Mouse (Mus musculus) intestine, postnatal 0 days (tissue): ENCODE measurements around the gene Gm44502. TPM values are rescaled to one million over a fixed set of nuclear protein-coding genes. Genes with fewer than 3 reads are reported as not detected.

Experiments used
- ATAC-seq: fragments of 200-750 bp; cut with Nextera tagmentation; 2 replicates; pipeline ENCODE4 v1.8.0; 2017; ENCODE audit warnings: mild to moderate bottlenecking, moderate TSS enrichment, moderate library complexity
- H3K27ac ChIP-seq: fragments of 300-500 bp; sonication (generic); 2 replicates; pipeline ENCODE4 v1.5.1; 2014; ENCODE audit warnings: mild to moderate bottlenecking, low read depth, low read length, moderate library complexity
- H3K27me3 ChIP-seq: fragments of 300-500 bp; sonication (generic); replicated peaks from 2 replicates; pipeline ENCODE4 v1.6.1; 2014; ENCODE audit warnings: low read length, mixed read lengths; ENCODE audit not compliant: control insufficient read depth, insufficient read depth
- H3K36me3 ChIP-seq: fragments of 300-500 bp; sonication (generic); 2 replicates; pipeline ENCODE4 v1.6.1; 2014; ENCODE audit warnings: mild to moderate bottlenecking, moderate library complexity; ENCODE audit not compliant: control insufficient read depth, insufficient read depth
- H3K4me1 ChIP-seq: fragments of 300-500 bp; sonication (generic); replicated peaks from 2 replicates; pipeline ENCODE4 v1.6.1; 2014; ENCODE audit warnings: antibody characterized with exemption, low read length, mixed read lengths; ENCODE audit not compliant: control insufficient read depth, insufficient read depth
- H3K4me2 ChIP-seq: fragments of 300-500 bp; sonication (generic); replicated peaks from 2 replicates; pipeline ENCODE4 v1.6.1; 2014; ENCODE audit warnings: low read depth, mild to moderate bottlenecking, moderate library complexity
- H3K4me3 ChIP-seq: fragments of 300-500 bp; sonication (generic); 2 replicates; pipeline ENCODE4 v1.5.1; 2014; ENCODE audit warnings: low read depth, low read length
- H3K9ac ChIP-seq: fragments of 300-500 bp; sonication (generic); 2 replicates; pipeline ENCODE4 v1.6.1; 2014; ENCODE audit warnings: mild to moderate bottlenecking, low read depth, low read length
- H3K9me3 ChIP-seq: fragments of 300-500 bp; sonication (generic); 2 replicates; pipeline ENCODE4 v1.6.1; 2016; ENCODE audit warnings: mixed run types; ENCODE audit not compliant: control insufficient read depth
- CTCF ChIP-seq: sonication (generic); IDR thresholded peaks from 2 replicates; pipeline ENCODE4 v1.5.1; 2016; ENCODE audit warnings: low read depth, mild to moderate bottlenecking, control low read depth, antibody characterized with exemption, moderate library complexity
- WGBS: fragments of 180-500 bp; shearing (Covaris S2); extraction: QIAGEN DNeasy Blood & Tissue Kit; methylation state at CpG from one replicate; pipeline ENCODE4 v1.1.7; 2014; 5-methylcytosine and 5-hydroxymethylcytosine counted together
- polyA plus RNA-seq: library from polyadenylated mRNA; unstranded; fragments of >200 nt; fragmentation: Nextera tagmentation; extraction: Ambion mirVana; gene quantifications from 2 replicates; pipeline ENCODE4 v1.2.1, GENCODE M21; 2015

Gene Gm44502
- polyA plus RNA-seq, 1 experiment from 2014 or later: not detected

DNA sequence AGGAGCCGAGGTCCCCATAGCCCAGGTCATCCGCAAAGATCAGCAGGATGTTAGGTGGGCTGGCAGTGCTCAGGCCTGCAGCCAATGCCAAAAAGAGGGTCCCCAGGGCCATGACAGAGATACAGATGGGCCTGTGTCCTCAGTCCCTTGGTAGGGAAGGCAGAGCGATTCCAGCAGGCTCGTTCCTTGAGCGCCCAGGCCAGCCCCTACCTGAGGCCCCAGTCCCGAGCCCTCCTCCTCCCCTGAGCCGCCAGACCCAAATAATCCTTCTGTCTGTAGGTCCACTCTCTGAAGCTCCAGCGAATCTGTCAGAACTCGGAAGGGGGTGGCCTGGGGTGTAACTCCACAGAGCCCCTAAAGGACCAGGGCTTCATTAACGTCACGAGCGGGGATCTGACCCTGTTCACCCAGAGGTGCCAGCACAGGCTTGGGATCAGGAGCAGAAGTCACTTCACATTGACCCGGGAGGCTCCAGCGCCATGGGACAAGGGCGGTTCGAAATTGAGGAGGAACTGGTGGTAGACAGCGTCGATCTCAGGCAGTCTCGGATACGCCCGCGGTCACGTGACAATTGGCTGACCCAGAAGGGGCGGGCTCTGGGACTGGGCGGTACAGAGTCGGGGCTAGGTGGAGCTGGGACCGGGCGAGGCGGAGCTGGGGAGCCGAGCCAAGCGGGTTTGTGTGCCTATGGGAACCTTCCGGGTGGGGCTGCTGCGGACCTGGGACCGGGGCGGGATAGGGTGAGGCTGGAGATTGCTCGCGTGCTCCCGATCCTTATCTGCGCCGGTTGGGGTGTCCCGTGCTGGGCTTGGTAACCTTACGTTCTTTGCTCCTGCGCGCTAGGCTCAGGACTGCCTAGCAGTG, 46.3 kb upstream of the Gm44502 start:
- peak overlapping the region; percentile 49 for H3K4me3 ChIP-seq
- H3K27me3 ChIP-seq: no peaks in the 10 kb centered on the region
- no peak for TF ChIP-seq CTCF
- peak overlapping the region; percentile 54 for H3K9ac ChIP-seq
- 0 out of 2 replicates have a peak, but pooled peaks cover 3% of the 10 kb centered on the region for H3K4me1 ChIP-seq
- no peaks in the 10 kb centered on the region for H3K9me3 ChIP-seq
- peak overlapping the region; percentile 71 for H3K27ac ChIP-seq
- WGBS: 11% methylated on average over 44 of the region's 44 CpGs
- H3K4me2 ChIP-seq: peak overlapping the region; percentile 92
- ATAC-seq: peak; percentile 97
- peaks cover 6% of the 10 kb centered on the region; the same call in 1 of the 2 replicates for H3K36me3 ChIP-seq

DNA sequence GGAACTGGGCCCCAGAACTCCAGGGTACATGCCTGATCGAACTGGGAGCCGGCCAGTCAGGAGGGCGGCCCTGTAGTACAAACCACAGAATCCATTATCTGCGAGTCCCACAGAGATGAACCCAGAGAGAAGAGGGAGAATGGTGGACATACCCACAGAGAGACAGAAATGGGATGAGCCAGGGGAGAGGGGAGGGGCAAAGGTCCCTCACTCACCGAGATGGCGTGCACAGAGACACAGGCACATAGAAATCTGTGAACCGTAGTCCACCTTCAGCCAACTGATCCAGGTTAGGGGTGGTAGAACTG, 45.8 kb upstream of the Gm44502 start:
- Histone ChIP-seq H3K4me3 (peak overlapping the region; percentile 49), H3K9ac (peak overlapping the region; percentile 54; the same call in 1 of the 2 replicates), H3K36me3 (peaks cover 6% of the 10 kb centered on the region; the same call in 1 of the 2 replicates), H3K9me3 (no peaks in the 10 kb centered on the region), H3K4me1 (0 out of 2 replicates have a peak, but pooled peaks cover 3% of the 10 kb centered on the region), H3K27ac (no peak overlapping the region), H3K27me3 (no peaks in the 10 kb centered on the region), H3K4me2 (peak overlapping the region; percentile 92)
- ATAC-seq: no peak
- TF ChIP-seq CTCF: no peak
- WGBS: 85% methylated on average over 7 of the region's 7 CpGs

DNA sequence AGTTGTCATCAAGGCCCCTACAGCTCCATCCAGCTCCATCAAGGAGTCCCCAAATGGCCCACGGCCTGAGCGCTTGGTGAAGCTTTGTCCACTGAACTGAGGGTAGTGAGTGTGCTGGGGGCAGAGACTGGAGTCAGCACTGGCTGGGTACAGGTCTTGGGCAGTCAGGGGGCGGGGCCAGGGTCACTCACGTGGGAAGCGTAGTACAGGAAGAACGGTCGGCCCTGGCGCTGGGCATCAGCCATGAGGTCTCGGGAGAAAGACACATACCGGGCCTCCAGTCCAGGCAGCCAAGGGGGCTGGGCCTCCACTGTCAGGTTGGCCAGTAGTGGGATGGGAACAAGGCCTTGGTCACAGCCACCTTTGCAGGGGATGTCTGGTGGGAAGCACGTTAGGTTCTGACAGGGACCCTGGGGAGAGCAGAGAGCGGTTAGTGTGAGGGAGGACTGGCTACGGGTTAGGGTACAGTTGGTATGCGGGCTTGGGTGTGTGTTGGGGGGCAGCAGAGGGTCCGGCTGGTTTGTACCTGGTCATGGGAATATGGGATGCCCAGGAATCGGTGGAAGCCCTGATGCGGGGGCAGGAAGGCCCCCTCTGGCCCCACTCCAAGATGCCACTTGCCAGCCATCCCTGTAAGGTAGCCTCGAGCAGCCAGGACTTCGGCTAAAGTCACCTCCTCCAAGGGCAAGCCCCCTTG, 45.2 kb upstream of the Gm44502 start:
- TF ChIP-seq CTCF: no peak
- no peak for ATAC-seq
- Histone ChIP-seq H3K4me2 (peak overlapping the region; percentile 92), H3K4me1 (0 out of 2 replicates have a peak, but pooled peaks cover 3% of the 10 kb centered on the region), H3K4me3 (no peak overlapping the region; the same call in 1 of the 2 replicates), H3K27me3 (no peaks in the 10 kb centered on the region), H3K36me3 (peaks cover 6% of the 10 kb centered on the region; the same call in 1 of the 2 replicates), H3K27ac (no peak overlapping the region), H3K9me3 (no peaks in the 10 kb centered on the region), H3K9ac (no peak overlapping the region)
- WGBS: 93% methylated on average over 19 of the region's 19 CpGs

DNA sequence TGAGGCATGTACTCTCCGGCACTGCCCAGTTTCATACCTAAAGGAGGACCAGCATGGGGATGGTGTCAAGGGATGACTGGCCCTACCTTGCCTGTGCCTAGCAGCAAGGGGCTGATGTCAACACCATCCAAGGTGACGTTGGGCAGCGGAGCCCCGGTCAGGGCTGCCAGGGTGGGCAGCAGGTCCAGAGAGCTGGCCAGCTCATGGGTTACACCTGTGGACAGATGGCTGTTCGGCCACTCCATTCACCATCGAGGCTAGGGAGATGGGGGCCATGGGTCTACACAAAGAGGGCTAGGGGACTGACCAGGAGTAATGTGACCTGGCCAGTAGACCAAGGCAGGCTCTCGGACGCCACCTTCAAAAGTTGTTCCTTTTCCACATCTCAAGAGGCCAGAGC, 44.4 kb upstream of the Gm44502 start:
- H3K27ac ChIP-seq: no peak overlapping the region
- 99% methylated on average over 8 of the region's 8 CpGs for WGBS
- ATAC-seq: no peak

DNA sequence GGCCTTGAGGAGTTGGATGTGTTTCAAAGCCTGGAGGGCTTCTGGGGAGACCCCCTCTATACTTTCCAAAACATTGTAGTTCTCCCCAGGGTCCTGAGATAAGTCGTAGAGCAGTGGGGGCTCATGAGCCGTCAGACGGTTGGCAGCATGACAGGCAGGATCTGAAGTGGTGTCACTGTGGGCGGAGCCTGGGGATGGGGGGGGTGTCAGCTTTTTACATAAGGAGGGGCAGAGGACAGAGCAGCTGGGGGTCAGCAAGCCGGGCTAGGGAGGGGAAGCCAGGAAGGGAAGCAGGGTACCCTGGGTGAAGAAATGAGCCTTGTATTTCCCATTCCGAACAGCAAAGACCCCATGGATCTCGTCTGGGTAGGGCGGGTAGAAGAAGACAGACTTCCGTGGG, 43.9 kb upstream of the Gm44502 start:
- Histone ChIP-seq H3K36me3 (peaks cover 6% of the 10 kb centered on the region; the same call in 1 of the 2 replicates), H3K4me1 (0 out of 2 replicates have a peak, but pooled peaks cover 3% of the 10 kb centered on the region), H3K9me3 (no peaks in the 10 kb centered on the region), H3K4me3 (no peak overlapping the region), H3K9ac (no peak overlapping the region), H3K4me2 (no peak overlapping the region), H3K27ac (no peak overlapping the region), H3K27me3 (no peaks in the 10 kb centered on the region)
- TF ChIP-seq CTCF: no peak
- no peak for ATAC-seq
- WGBS: 87% methylated on average over 9 of the region's 9 CpGs

More for the DNA sequence above, 44.4 kb upstream of the Gm44502 start:
- 0 out of 2 replicates have a peak, but pooled peaks cover 3% of the 10 kb centered on the region for H3K4me1 ChIP-seq
- no peak overlapping the region for H3K4me2 ChIP-seq
- H3K4me3 ChIP-seq: no peak overlapping the region
- peaks cover 6% of the 10 kb centered on the region; the same call in 1 of the 2 replicates for H3K36me3 ChIP-seq
- H3K9me3 ChIP-seq: no peaks in the 10 kb centered on the region
- TF ChIP-seq CTCF: no peak
- H3K9ac ChIP-seq: no peak overlapping the region
- no peaks in the 10 kb centered on the region for H3K27me3 ChIP-seq

DNA sequence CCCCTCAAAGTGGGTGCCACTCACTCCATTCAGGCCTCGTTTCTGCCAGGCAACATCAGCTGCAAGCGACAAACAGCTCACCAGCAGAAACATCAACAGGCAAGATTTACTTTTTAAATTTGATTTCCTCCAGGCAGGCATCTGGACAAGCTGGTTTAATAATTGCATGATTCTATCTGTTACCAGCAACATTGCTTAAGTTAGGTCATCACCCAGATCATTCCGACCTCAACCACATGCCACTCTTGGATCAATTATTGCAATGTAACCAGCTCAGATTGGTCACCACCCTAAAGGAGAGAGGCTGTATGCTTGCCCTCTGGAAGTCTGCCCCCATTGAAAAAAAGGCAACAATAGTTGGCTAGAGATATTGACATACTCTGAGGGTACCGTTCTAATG, 42.0 kb upstream of the Gm44502 start:
- 0 out of 2 replicates have a peak, but pooled peaks cover 3% of the 10 kb centered on the region for H3K4me1 ChIP-seq
- H3K36me3 ChIP-seq: peaks cover 6% of the 10 kb centered on the region; the same call in 1 of the 2 replicates
- no peak overlapping the region for H3K4me2 ChIP-seq
- 81% methylated on average over 4 of the region's 4 CpGs for WGBS
- no peak overlapping the region for H3K27ac ChIP-seq
- H3K9me3 ChIP-seq: no peaks in the 10 kb centered on the region
- no peak for ATAC-seq
- H3K9ac ChIP-seq: no peak overlapping the region
- H3K27me3 ChIP-seq: no peaks in the 10 kb centered on the region
- TF ChIP-seq CTCF: no peak
- H3K4me3 ChIP-seq: no peak overlapping the region
